Mouse (Mus musculus): Measurements from ENCODE around the gene Itgb1bp1.

Gene Itgb1bp1

GRCm38 (mm10) chr12:21195497-21195896, 90.6 kb downstream of the Itgb1bp1 start:
- DNase-seq: no peak

- no peak for DNase-seq
Measured at GRCm38 (mm10) chr12:21191546-21191945, 94.5 kb downstream of the Itgb1bp1 start.
